Mouse (Mus musculus): ENCODE measurements at regions not wholly inside any gene's neighbourhood (a gene's known extent, or its start where the extent isn't known, plus 50 kb on each side); places are given as distances from the start of the nearest gene placed in this dataset.
A peak's percentile ranks its signal among the peaks of the same experiment; 100 is the strongest.

DNA sequence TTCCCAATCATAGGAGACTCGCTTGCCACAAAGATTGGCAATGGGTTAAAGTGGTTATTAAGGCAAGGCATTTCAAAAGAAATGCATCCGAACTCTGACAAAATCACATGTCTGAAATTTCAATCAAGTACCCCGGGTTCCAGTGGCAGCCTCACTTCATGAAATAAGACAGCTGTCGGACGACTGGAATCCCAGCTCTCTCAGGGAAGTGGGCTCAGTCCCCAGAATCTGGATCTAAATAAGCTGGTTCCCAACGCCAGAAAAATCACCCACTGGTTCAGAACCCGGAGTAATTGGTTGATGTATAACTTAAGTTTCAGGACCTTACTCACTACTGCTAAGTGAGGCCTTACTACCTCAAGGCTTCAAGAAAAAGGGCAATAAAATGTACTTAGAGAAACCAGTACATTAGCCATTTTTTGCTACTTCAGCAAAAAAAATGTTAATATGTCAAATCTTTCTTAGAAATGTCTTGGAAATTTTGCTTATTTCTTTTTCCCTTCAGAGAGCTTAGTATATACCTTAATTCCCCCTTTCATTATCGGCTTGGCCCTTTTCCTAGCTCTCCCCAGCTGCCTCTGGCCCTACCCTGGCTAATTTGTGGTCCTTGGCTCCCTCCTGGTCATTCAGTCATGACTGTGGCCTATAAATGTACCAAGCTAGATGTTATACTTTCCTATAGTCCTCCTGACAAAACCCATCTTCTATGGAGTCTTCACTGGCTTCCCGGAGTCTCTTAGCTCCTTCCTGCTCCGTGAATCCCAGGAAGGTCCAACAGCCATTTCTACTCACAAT lies 562.1 kb upstream of the Zeb2 start:
- intact Hi-C loops (cut with DNase I): loop anchor here (10.0 kb wide), 1 partner anchor 564 kb away; the partner anchor contains the start of gene Zeb2
- DNase-seq: no peak

DNA sequence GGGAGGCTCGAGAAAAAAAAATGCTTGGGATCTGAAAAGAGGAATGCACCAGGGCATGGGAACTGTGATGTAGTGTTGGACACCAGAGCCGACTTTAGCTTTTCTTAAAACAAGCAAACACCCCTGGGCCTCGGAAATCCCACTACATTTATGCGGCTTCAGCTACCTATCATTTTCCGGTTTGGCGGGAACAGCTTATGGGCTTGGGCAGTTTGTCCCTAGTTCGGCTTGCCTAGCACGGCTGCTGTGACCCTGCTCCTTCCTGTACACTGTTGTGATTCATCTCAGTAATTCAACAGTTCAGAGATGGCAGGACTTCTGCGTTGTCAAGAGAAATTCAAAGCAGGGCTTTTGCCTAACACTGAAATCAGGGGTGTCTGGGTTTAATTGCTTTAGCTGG lies 561.5 kb upstream of the Zeb2 start:
- intact Hi-C loops (cut with DNase I): loop anchor here (10.0 kb wide), 1 partner anchor 564 kb away; the partner anchor contains the start of gene Zeb2
- no peak for DNase-seq

DNA sequence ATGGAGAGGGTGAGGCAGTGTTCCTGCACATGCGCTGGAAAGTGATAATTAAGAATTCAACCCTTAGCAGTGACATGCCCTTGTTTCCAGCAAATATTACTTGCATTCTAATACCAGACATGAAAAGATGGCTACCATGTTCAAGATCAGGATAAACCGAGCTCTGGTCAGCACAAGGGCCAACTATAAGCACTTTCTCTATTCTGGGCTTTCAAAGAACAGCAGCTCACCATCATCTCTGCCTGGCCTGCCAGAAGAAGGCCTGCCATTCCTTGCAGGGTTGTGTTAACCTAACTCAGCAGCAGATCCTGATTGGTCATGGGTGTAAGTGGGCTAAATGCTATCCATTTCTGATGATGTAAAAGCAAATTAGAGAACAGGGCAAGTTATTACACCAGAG lies 558.6 kb upstream of the Zeb2 start:
- intact Hi-C loops (cut with DNase I): loop anchor here (10.0 kb wide), 1 partner anchor 561 kb away; the partner anchor contains the start of gene Zeb2
- no peak for DNase-seq

DNA sequence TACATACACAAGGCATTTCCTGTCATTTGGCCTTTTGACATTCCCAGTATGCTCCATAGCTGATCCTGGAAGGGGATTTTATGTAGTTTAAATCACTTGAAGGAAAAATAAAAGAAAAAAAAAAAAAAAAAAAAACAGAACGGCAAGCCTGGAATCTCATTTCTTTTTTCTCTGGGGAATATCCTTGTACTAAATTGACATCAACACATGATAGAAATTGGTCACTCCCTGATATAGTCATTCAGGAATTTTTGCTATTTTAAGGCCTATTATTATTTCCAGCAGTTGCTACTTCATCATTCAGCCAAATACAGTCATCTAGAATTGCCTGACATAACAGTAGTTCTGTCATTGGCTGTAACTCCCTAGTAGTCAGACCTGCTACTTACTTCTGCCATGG lies 538.8 kb upstream of the Zeb2 start:
- no peak for DNase-seq
- intact Hi-C loops (cut with DNase I): no loop called here

DNA sequence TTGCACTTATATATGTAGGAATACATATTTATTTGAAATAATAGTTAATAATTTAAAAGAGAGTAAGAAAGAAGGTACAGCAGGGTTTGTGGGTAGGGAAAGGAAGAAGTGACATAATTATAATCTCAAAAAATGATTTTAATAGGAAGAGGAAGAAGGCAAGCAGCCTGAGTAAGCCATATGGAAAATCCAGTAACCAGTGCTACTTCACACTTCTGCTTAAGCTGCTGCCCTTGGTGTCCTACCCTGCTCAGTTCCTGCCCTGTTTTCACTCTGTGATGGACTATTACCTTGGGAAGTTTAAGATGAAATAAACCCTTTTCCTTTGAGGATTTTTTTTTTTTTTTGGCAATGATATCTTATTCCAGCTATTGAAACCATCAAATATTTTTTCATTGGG lies 537.5 kb upstream of the Zeb2 start:
- intact Hi-C loops (cut with DNase I): no loop called here
- no peak for DNase-seq

DNA sequence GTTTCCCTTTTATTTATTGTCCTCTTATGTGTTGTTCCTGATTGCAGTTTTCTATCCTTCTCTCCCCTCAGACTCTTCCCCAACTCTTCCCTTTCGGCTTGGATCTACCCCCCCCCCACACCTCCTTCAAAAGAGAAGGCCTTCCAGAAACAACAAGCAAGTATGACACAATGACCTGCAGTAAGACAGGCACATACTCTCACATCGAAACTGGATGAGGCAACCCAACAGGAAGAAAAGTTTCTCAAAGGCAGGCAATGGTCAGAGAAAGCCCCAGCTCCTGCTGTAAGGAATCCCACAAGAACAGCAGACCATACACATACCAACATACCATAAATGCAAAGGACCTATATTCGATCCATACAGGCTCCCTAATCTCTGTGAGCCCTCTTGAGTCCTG lies 535.8 kb upstream of the Zeb2 start:
- intact Hi-C loops (cut with DNase I): no loop called here
- DNase-seq: no peak

DNA sequence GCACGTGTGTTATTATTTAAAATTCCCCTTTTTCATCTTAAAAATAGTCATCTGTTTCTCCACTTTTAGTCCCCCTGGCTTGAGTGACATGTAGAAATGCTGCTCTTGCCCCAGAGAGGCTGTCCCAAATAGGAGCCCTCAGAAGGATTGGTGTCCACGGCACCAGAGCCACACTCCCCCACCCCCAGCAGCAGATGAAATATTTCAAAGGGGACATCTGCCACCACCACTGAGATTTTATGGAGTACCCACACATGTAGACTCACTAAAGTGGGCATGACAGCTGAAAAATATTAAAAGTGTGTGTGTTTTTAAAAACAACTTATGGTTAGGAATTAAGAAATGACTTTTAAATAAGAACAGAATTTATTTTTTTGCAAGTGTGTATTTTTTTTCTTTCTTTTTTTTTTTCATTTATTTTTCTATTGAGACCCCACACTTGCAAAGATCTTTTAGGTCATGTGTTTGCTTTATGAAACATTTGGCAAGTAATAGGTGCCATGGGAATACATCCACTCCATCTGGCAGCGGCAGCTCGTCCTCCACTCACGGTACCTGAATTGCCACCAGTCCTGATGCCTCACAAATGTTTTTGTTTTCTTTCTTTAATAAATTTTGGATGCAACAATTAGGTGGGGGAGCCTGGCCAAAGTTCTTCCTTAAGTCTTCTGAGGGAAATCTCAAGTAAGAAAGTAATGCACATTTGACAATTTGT lies 533.2 kb upstream of the Zeb2 start:
- intact Hi-C loops (cut with DNase I): no loop called here
- DNase-seq: no peak

DNA sequence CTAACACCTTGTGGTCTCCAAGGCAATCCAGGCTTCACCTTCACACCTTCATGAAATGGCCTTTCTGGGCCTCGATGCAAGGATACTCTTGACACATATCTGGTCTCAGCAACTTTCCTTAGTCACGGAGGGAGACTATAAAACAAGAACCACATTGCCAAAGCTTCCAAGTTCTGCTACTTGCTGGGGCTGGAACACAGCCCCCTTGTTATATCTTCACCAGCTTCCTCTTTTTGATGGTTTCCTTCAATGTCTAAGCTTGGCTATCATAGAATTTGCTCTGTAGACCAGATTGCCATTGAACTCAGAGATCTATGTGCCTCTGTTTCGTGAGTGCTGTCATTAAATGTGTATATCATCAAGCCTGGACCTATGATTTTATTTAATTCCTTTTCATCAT lies 530.7 kb upstream of the Zeb2 start:
- intact Hi-C loops (cut with DNase I): no loop called here

DNA sequence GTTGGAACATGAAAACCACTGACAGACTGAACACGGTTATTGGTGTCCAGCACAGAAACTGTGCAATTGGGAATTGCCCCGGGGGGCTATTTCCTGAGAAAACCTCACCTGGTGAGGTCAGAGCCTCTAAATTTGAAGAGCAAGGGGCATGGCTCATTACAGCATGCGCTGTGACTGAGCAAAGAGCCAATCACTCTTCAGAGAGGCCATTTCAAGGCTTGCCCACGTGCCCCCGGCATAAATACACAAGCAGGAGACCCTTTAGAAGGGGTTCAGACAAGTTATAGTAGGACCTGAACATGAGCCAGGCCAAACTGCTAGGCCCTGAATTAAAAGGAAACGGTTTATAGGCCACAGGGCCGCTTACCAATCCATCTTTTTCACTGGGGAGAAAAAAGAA lies 512.9 kb upstream of the Zeb2 start:
- no peak for DNase-seq
- intact Hi-C loops (cut with DNase I): no loop called here

More for the DNA sequence above, 530.7 kb upstream of the Zeb2 start:
- no peak for DNase-seq

DNA sequence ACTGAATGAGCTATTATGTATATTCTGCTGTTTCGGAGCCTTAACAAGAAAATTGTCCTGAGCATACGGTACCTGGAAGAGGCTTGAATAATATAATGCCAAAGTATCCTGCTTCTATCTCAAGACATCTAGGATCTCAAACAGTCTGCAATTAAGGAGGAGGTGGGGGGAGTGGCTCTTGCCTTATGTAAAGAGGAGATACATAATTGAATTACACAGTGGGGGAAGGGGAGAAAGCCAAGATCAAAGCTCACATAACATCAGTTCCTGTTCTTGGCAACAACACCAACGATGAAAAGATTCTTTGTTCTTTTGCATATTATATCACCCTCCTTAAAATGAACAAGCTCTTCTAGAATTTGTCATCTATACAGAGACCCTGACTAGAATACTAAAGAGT lies 512.4 kb upstream of the Zeb2 start:
- no peak for DNase-seq
- intact Hi-C loops (cut with DNase I): no loop called here

DNA sequence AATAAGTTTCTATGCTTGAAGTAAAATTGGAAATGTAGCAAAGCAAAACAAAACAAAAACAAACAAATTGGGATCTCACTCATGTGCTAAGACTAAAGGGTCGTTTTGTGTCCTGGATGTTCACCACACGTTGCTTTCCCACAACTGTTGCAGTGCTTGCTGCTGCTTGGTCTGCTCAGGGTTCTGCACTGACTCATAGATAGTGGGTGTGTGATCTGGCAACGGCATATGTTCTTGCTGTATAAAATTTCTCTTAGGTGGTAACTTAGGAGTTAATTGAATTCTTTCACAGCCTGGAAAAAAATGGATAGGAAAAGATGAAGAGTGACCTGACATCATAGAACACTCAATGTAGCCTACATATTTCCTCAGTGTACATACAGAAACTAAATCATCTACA lies 505.9 kb upstream of the Zeb2 start:
- intact Hi-C loops (cut with DNase I): no loop called here
- no peak for DNase-seq

DNA sequence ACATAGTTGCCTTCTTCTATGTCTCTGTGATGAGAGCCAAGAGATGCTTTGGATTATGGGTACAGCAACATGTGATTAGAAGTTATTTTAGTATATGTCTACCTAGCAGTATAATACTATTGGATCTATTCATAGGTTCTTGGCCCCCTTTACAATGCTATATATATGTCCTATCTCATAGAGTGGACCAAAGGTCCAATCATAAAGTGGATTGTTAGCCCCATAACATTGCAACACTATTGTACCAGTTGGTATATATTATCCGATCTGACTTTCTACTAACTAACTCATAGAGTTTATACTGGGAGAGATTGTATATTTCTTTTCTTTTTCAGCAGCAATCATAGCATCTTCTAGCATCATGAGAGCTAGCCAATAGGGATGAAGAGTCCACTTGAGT lies 491.7 kb upstream of the Zeb2 start:
- DNase-seq: no peak
- intact Hi-C loops (cut with DNase I): no loop called here

DNA sequence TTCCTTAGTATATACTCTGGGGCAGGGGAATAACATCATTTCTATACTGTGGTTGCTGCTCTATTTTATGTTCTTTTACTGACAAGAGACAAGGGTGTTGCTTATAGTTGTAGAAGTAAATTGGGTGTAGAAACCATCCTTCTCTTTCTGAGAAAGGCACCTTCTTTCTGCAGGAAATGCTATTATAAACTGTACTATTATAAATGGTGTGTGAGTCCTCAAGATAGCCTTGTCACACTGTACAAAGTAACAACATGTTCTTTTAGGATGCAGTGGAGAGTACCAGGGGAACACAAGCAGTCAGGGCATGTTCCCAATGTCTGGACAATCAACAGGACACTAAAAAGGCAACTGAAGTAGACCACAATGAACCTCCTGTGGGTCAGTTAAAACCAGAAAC lies 490.2 kb upstream of the Zeb2 start:
- intact Hi-C loops (cut with DNase I): no loop called here
- no peak for DNase-seq

DNA sequence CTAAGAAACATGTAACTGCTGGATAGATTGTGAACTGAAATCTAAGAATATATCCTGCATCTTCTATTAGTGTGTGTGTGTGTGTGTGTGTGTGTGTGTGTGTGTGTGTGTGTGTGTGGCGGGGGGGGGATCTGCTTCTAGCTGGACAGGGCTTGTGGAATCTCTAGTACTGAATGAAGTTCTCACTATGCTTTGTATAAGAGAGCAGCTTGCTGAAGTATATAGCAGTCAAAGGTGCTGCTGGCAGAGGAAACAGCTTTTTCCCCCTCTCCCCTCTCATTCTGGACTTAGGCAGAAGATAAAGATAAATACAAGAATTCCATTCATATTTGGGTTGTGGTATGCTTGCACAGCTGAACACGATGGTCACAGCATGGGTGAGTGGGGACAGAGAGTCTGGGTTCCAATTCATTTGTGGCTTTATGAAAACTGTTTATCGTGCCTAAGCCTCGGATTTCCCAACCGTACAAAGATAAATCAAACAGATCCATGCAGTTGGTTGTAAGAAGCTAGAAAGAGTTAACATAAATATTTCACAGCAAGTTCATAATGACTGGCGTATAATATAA lies 484.2 kb upstream of the Zeb2 start:
- intact Hi-C loops (cut with DNase I): no loop called here
- DNase-seq: no peak

DNA sequence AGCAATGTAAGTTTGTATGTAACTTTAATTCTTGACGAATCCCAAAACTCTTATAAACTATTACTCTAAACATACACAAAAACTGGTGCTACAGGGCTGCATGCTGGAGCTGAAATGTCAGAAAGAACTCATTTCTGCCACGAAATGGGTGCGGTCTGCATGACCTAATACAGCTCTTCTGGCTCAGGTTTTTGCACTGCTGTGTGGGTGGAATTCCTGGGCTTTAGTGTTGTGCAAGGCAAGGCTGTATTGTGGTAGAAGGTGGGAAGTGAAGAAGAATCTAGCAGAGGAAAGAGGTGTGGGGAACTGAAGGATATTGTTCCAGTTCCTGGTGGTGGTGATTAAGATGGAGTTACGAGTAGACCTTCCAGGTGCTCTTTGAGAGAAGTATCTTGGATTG lies 476.6 kb upstream of the Zeb2 start:
- peak; percentile 7 to 8 for DNase-seq
- intact Hi-C loops (cut with DNase I): no loop called here

DNA sequence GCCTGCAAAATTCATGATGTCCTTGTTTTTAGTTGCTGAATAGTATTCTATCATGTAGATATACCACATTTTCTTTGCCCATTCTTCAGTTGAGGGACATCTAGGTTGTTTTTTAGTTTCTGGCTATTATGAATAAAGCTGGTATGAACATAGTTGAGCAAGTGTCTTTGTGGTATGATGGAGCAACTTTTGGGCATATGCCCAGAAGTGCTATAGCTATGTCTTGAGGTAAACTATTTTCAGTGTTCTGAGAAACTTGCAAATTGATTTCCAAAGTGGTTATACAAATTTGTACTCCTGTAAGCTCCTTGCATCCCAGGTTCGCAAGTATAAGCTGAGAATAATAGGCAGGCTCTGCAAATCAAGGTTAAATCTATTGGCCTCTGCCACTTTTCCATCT lies 473.8 kb upstream of the Zeb2 start:
- intact Hi-C loops (cut with DNase I): no loop called here
- no peak for DNase-seq

DNA sequence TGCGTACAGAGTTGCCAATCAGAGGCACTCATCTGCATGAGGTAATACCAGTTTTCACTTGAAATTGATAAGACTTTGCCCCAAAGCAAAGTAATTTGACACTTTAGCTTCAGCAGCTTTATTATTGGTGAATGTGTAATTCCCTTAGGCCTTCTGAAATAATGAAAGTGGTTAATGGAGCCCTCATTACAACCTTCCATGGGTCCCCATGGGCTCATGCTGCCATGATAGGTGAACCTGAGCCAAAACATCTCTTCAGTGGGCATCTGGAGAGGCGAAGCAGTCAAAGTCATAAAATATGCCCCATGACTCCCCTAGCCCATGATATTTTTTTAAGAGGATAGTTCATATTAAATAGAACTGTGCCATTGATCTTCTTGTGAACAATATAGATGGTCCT lies 471.1 kb upstream of the Zeb2 start:
- intact Hi-C loops (cut with DNase I): loop anchor here (10.0 kb wide), 2 partner anchors 473 to 857 kb away; partner anchors contain the start of gene Zeb2
- DNase-seq: no peak

DNA sequence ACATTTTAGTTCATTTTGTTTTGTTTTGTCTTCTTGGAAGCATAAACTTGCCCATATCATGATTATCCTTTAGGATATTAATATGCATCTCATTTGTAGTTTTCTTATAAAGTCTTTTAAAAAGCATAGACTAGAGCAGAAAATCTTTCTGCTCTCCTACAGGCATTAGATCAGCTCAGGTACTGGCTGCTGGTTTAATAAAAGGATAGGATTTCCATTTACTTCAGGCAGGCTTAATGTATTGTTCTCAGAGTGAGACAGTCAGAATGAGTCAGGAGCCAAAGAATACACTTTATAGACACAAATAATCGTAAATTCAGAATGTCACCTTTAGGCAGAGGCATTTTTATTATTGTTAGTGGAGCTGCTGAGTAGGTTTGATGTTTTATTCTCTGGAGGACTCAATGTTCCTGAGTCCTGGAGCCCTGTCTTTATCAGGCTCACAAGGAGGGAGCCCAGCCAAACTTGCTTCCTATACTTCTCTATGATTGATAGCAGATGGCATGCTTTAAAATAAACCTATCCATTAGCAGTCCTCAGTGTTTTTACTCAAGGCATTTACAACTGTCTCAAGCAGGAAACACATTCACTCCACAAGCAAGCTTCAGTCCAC lies 469.5 kb upstream of the Zeb2 start:
- intact Hi-C loops (cut with DNase I): loop anchor here (10.0 kb wide), 2 partner anchors 472 to 858 kb away; partner anchors contain the start of gene Zeb2

DNA sequence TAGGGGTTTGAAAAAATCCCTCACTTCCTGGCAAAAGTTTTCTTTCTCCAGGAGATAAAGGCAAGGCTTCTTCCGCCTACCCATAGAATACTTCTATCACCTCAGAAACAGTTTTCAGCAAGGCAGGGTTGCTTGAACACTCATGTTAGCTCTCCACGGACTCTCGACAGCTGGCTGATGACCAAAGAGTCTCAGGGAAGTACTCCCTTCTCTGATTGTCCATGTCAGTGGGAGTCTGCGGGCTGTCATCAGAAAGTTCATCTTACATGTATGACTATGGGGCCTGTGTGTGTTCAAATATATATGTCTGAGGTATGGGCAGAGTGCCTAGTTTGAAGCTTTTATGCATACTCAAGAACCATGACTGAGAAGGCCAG lies 464.3 kb upstream of the Zeb2 start:
- intact Hi-C loops (cut with DNase I): loop anchor here (10.0 kb wide), 2 partner anchors 467 to 863 kb away; partner anchors contain the start of gene Zeb2
- peak; percentile 30 to 52 for DNase-seq

More for the DNA sequence above, 469.5 kb upstream of the Zeb2 start:
- DNase-seq: no peak

DNA sequence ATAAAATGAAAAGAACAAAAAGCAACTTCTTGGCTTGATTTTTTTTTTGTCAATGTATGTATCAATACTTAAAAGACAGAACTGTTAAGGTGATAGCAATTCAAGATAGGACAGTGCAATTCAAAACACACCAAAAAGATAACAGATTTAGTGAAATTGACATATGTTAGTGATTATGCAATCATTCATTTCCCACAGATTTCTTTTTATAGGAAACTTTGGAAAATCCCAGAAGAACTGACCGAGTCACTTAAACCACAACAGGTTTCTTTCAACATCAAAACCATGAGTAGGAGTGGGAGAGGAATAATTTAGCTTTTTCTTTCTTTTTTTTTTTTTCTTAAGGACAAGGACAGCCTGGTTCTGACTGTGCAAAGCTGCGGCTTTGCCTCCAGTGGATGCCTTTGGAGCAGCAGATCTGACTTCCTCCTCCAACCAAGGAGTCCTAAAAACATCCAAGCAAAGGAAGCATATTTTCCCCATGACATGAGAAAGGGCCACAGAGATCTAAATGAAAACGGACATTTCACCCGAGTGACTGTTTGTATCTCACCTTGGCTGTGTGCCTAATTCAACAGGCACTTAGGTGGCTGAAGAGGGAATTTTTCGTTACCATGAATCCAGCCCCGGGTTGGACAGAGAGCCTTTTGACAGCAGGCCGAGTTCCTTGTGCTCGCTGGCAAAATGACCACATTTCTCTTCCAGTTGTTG lies 463.8 kb upstream of the Zeb2 start:
- DNase-seq: peak; percentile 31 to 53
- intact Hi-C loops (cut with DNase I): loop anchor here (10.0 kb wide), 2 partner anchors 466 to 864 kb away; partner anchors contain the start of gene Zeb2

Measured in heart, postnatal 14 days (tissue).